Mouse (Mus musculus): Measurements from ENCODE around the gene Ppp4r4. TPM values are rescaled to one million over a fixed set of nuclear protein-coding genes. Genes with fewer than 3 reads are reported as not detected.
A peak's percentile ranks its signal among the peaks of the same experiment; 100 is the strongest.

The Ppp4r4 gene
- polyA plus RNA-seq, 1 experiment from 2014 or later, result 1.3 TPM

DNA sequence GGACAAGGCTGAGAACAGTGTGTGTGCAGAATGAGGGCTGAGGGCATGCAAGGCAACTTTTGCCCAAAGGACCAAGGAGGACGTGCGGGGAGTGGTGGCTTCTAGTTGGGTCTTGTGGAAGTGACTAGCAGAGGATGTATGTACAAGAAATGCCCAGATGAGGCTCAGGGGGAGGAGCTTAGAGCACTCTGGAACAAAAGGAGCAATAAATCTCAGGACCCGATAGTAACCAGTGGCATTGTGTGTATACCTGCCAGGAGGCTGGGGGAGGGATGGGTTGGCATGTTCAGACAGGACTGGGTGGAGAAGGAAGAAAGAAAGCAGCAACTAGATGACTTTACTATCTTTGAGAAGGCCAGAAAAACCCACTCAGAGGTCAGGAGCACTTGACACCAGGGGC lies 27.7 kb upstream of the Ppp4r4 start:
- H3K9ac ChIP-seq, result no peak overlapping the region
- H3K4me2 ChIP-seq (replicated peaks), result no peak overlapping the region
- WGBS, result 63% methylated on average over 3 of the region's 3 CpGs
- ATAC-seq, result peak; percentile 55; the same call in 1 of the 2 replicates
- no peak overlapping the region for H3K27ac ChIP-seq
- no peaks in the 10 kb centered on the region for H3K4me1 ChIP-seq (replicated peaks)
- H3K4me3 ChIP-seq (replicated peaks), result no peak overlapping the region
- no peaks in the 10 kb centered on the region for H3K36me3 ChIP-seq
- no peaks in the 10 kb centered on the region for H3K9me3 ChIP-seq
- no peaks in the 10 kb centered on the region for H3K27me3 ChIP-seq (replicated peaks)

DNA sequence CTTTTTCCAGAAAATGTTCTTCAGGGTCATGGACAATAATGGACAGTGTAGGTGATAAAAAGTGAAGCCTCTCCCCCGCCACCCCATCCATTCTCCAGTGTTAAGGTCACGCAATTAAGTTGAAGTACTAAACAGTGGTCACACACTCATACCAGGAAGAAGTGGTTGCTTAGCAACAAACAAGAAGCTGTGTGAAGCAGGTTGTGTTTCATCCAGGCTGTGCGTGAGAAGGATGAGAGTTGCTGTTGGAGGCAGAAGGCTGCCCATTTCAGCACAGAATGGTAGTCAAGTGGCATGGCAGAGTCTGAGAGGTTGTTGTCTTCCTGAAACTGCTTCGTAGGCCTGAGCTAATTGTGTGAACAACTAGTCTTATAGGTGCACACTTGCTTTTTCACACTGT lies 23.7 kb upstream of the Ppp4r4 start:
- 74% methylated on average over 4 of the region's 4 CpGs for WGBS
- Histone ChIP-seq H3K4me1 (replicated peaks) (no peaks in the 10 kb centered on the region), H3K9ac (no peak overlapping the region), H3K27ac (no peak overlapping the region), H3K9me3 (no peaks in the 10 kb centered on the region), H3K4me3 (replicated peaks) (no peak overlapping the region), H3K36me3 (no peaks in the 10 kb centered on the region), H3K4me2 (replicated peaks) (no peak overlapping the region), H3K27me3 (replicated peaks) (no peaks in the 10 kb centered on the region)
- ATAC-seq, result no peak

DNA sequence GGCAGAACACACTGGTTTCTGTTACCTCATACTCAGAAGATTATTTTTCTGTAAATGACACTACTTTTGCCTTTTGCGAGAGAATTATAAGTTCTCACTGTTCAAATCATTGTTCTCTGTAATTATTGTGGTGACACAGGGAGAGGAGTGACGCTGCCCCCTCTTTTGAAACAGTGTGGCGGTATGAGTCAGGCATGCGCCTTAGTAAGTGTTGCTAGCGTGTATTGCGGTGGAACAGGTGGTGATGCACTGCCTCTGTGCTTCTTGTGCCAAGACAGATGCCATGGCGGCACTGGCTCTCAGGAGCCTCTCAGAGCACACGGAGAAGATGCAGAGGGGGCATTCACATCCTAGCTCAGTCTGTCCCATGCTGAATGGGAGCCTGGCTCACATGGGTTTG lies 22.2 kb upstream of the Ppp4r4 start:
- Histone ChIP-seq H3K36me3 (no peaks in the 10 kb centered on the region), H3K9ac (no peak overlapping the region), H3K27ac (no peak overlapping the region), H3K4me2 (replicated peaks) (no peak overlapping the region), H3K9me3 (no peaks in the 10 kb centered on the region), H3K4me3 (replicated peaks) (no peak overlapping the region), H3K4me1 (replicated peaks) (no peaks in the 10 kb centered on the region), H3K27me3 (replicated peaks) (no peaks in the 10 kb centered on the region)
- WGBS, result 91% methylated on average over 8 of the region's 8 CpGs
- no peak for ATAC-seq

DNA sequence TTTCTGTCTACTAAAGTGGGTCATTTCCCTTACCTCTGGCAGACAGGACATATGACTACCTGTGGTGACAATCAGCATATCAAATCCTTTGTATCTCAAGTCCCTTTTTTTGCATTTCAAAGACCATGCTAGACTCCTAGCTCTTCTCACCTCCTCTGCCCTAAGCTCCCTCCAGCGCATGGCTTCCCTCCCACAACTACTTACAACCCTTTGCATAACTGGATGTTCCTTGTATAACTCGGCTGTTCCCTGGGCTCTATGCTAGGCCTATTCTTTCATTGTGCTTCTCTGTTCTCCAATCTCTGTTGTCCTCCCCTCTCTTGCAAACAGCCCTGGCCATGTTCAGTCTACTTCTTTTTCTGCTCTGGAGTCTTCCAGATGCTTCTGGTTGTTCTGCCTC lies 20.5 kb upstream of the Ppp4r4 start:
- no peak overlapping the region for H3K27ac ChIP-seq
- H3K27me3 ChIP-seq (replicated peaks), result no peaks in the 10 kb centered on the region
- no peaks in the 10 kb centered on the region for H3K36me3 ChIP-seq
- H3K9me3 ChIP-seq, result no peaks in the 10 kb centered on the region
- H3K4me3 ChIP-seq (replicated peaks), result no peak overlapping the region
- WGBS, result 46% methylated on average over 2 of the region's 2 CpGs
- H3K4me2 ChIP-seq (replicated peaks), result no peak overlapping the region
- no peak for ATAC-seq
- no peak overlapping the region for H3K9ac ChIP-seq
- no peaks in the 10 kb centered on the region for H3K4me1 ChIP-seq (replicated peaks)

DNA sequence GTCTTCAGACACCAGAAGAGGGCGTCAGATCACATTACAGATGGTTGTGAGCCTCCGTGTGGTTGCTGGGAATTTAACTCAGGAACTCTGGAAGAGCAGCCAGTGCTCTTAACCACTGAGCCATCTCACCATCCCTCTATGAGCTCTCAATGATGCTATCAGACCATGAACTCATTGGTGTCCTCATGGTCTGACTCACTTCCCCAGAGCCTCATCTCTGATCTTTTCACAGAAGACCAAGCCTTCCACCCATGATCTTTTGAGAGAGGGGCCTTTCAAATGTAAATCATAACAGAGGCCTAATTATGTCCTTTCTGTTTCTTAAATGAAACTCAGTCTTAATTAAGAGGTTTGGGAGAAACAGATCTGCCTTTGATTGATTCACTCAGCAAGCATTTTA lies 19.0 kb upstream of the Ppp4r4 start:
- Histone ChIP-seq H3K27me3 (replicated peaks) (no peaks in the 10 kb centered on the region), H3K27ac (no peak overlapping the region), H3K4me3 (replicated peaks) (no peak overlapping the region), H3K4me1 (replicated peaks) (no peaks in the 10 kb centered on the region), H3K36me3 (no peaks in the 10 kb centered on the region), H3K4me2 (replicated peaks) (no peak overlapping the region), H3K9ac (no peak overlapping the region), H3K9me3 (no peaks in the 10 kb centered on the region)
- 59% methylated on average over 2 of the region's 2 CpGs for WGBS
- no peak for ATAC-seq

DNA sequence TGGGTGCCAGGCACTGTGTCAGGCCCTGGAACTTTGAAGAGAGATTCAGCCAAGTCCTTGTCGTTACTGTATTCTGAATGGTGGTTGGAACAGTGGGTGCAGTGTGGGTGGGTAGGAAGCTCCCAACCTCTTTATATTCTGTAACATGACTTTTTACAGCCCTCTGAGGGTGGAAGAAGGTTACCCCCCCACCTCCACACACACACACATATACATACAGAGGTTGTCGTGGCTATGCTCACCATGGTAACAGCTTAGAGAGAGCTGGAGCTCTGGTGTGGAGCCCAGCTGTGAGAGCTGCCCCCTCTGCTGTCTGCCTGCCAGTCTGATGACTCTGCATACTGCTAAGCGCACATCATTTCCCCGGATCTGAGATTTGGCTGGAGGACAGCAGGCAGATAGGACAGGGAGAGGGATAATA lies 18.6 kb upstream of the Ppp4r4 start:
- H3K4me2 ChIP-seq (replicated peaks), result no peak overlapping the region
- ATAC-seq, result no peak; the same call in 1 of the 2 replicates
- 52% methylated on average over 4 of the region's 4 CpGs for WGBS
- no peaks in the 10 kb centered on the region for H3K27me3 ChIP-seq (replicated peaks)
- no peak overlapping the region for H3K9ac ChIP-seq
- no peaks in the 10 kb centered on the region for H3K36me3 ChIP-seq
- H3K27ac ChIP-seq, result no peak overlapping the region
- H3K4me1 ChIP-seq (replicated peaks), result no peaks in the 10 kb centered on the region
- no peak overlapping the region for H3K4me3 ChIP-seq (replicated peaks)
- no peaks in the 10 kb centered on the region for H3K9me3 ChIP-seq

DNA sequence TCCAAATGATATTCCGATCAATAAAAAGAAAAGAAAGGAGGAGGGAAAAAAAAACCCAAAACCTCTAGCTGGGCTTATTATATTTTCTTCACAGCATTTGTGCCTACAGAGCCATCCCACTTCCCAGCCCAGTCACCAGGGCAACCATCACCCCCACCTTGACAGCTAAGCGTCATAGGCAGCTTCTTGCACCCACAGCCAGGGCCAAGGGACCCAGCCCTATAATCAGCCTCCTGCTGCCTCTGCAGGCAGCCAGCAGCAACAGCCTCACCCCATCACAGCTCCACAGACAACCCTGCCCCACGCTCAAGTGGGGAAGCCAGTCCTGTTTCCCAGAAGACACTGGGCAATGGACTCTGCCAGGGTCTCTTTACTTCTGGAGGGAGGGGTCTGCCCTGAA lies 17.7 kb upstream of the Ppp4r4 start:
- WGBS, result 71% methylated on average over 3 of the region's 3 CpGs

DNA sequence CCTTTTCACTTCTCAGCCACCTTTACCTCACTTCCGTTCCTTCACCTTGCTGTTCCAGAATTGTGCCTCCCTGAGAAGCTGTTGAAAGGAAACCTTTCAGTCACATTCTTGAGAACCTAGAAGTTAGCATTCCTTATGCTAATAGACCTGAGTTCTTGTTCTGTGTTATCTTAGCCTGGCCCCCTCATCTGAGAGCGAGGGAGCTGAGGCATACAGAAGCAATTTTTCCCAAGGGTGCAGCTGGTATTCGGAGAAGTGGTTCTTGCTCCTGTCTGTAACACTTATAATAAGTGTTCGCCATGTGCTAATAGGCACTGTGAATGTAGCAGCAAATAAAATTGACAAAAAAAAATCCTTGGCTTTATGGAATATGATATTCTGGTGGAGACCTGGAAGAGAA lies 16.4 kb upstream of the Ppp4r4 start:
- Histone ChIP-seq H3K36me3 (no peaks in the 10 kb centered on the region), H3K27ac (no peak overlapping the region), H3K4me3 (replicated peaks) (no peak overlapping the region), H3K9me3 (no peaks in the 10 kb centered on the region), H3K9ac (no peak overlapping the region), H3K27me3 (replicated peaks) (no peaks in the 10 kb centered on the region), H3K4me2 (replicated peaks) (no peak overlapping the region), H3K4me1 (replicated peaks) (no peaks in the 10 kb centered on the region)
- 84% methylated on average over 4 of the region's 4 CpGs for WGBS
- ATAC-seq, result no peak

More for the DNA sequence above, 17.7 kb upstream of the Ppp4r4 start:
- no peak for ATAC-seq
- Histone ChIP-seq H3K4me2 (replicated peaks) (no peak overlapping the region), H3K9me3 (no peaks in the 10 kb centered on the region), H3K4me3 (replicated peaks) (no peak overlapping the region), H3K9ac (no peak overlapping the region), H3K36me3 (no peaks in the 10 kb centered on the region), H3K27ac (no peak overlapping the region), H3K4me1 (replicated peaks) (no peaks in the 10 kb centered on the region), H3K27me3 (replicated peaks) (no peaks in the 10 kb centered on the region)

DNA sequence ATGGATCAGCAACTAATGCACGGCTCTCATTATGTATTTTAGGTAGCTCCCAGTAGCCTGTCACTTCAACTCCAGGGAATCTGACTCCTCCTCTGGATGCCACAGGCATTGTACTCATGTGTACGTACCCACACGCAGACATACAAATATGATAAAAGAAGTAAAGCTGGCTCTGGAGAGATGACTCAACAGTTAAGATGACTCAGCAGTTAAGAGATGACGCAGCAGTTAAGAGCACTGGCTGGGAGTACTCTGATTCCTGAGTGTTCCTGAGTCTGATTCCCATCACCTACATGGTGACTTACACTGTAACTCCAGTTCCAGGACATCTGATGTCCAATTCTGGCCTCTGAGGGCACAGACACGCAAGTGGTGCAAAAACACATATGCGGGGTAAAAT lies 13.4 kb upstream of the Ppp4r4 start:
- no peak for ATAC-seq
- H3K4me2 ChIP-seq (replicated peaks), result no peak overlapping the region
- no peak overlapping the region for H3K9ac ChIP-seq
- H3K9me3 ChIP-seq, result no peaks in the 10 kb centered on the region
- H3K27ac ChIP-seq, result no peak overlapping the region
- WGBS, result 85% methylated on average over 6 of the region's 6 CpGs
- no peak overlapping the region for H3K4me3 ChIP-seq (replicated peaks)
- H3K36me3 ChIP-seq, result no peaks in the 10 kb centered on the region
- no peaks in the 10 kb centered on the region for H3K27me3 ChIP-seq (replicated peaks)
- H3K4me1 ChIP-seq (replicated peaks), result no peaks in the 10 kb centered on the region

DNA sequence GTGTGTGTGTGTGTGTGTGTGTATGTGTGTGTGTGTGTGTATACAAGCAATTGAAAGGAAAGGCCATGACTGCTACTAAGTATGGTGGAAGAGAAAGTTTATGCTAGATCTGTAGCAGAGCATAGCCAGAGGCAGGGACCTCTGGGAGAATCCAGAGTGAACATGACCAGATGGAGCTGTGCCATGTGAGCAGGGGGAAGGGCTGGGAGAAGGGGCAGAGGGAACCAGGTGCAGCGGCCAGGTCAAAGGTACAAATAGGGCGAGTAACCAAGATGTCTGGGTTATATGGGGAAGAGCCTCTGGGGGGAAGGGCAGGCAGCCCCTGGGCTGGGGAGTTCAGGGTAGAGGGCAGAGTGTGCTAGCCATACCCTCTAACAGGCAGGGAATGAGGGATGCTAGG lies 1.5 kb upstream of the Ppp4r4 start:
- no peak overlapping the region for H3K4me2 ChIP-seq (replicated peaks)
- H3K36me3 ChIP-seq, result no peaks in the 10 kb centered on the region
- H3K4me1 ChIP-seq (replicated peaks), result peaks cover 6% of the 10 kb centered on the region
- H3K9me3 ChIP-seq, result no peaks in the 10 kb centered on the region
- peaks cover 7% of the 10 kb centered on the region; the same call in 1 of the 2 replicates for H3K27me3 ChIP-seq (replicated peaks)
- H3K27ac ChIP-seq, result no peak overlapping the region
- no peak for ATAC-seq
- H3K4me3 ChIP-seq (replicated peaks), result no peak overlapping the region
- 82% methylated on average over 2 of the region's 2 CpGs for WGBS
- no peak overlapping the region for H3K9ac ChIP-seq

DNA sequence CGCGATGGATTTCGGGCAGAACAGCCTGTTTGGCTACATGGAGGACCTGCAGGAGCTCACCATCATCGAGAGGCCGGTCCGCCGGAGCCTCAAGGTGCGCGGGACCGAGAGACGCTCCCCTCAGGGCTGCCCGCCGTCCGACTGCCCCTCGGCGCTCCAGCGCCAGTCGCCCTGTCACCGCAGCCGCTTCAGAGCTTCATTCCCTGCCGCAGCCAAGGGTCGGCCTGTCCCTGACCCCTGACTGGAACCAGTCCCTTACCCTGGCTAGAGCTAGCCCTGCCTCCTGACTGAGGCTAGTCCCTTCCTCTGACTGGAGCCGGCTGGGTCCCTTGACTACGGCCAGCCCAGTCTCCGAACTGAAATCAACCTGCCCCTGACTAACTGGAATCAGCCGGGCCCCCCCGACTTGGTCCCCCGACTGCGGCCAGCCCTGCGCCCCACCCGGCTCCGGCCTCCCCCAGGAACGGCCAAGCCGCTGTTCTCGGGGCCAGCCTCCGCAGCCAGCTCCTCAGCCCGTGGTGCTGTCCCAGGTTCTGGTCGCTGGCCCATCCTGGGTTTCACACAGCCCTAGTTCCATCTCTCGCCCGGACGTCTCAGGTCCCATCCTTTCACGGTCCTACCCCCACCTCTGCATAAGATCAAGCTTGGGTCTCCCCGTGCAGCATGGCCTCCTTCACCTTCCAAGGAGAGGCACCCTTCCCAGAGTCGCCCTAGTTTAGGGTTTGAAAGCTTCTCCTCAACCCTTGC lies 739 bp downstream of the Ppp4r4 start:
- Histone ChIP-seq H3K4me3 (replicated peaks) (peak overlapping the region; percentile 56), H3K27me3 (replicated peaks) (peaks cover 7% of the 10 kb centered on the region; the same call in 1 of the 2 replicates), H3K36me3 (no peaks in the 10 kb centered on the region), H3K9me3 (no peaks in the 10 kb centered on the region), H3K4me1 (replicated peaks) (peaks cover 6% of the 10 kb centered on the region), H3K4me2 (replicated peaks) (peak overlapping the region; percentile 96), H3K27ac (no peak overlapping the region), H3K9ac (peak overlapping the region; percentile 70)
- WGBS, result 1% methylated on average over 44 of the region's 44 CpGs
- ATAC-seq, result peak; percentile 64

DNA sequence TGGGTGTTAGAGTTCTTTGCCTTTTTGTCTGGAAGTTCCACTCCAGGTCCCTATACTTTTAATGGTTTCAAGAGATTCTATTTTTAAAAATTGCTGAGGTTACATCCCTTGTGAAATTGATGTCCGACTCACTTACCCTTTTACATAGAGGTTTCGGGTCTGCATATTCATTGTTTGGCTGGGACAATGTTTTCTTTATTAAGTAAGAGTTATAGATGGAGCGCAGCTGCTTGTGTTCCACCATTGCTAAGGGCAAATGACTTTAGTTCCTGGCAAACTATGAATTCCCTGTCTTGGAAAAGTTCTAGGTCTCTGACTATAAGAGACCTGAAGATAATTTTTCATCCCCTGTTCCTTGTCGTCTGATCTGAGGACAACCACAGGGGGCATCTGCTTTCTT lies 8.3 kb downstream of the Ppp4r4 start:
- Histone ChIP-seq H3K4me3 (replicated peaks) (no peak overlapping the region), H3K4me1 (replicated peaks) (no peaks in the 10 kb centered on the region), H3K4me2 (replicated peaks) (no peak overlapping the region), H3K27me3 (replicated peaks) (no peaks in the 10 kb centered on the region), H3K36me3 (no peaks in the 10 kb centered on the region), H3K9ac (no peak overlapping the region), H3K9me3 (no peaks in the 10 kb centered on the region), H3K27ac (no peak overlapping the region)
- 68% methylated on average over 4 of the region's 4 CpGs for WGBS
- no peak for ATAC-seq

DNA sequence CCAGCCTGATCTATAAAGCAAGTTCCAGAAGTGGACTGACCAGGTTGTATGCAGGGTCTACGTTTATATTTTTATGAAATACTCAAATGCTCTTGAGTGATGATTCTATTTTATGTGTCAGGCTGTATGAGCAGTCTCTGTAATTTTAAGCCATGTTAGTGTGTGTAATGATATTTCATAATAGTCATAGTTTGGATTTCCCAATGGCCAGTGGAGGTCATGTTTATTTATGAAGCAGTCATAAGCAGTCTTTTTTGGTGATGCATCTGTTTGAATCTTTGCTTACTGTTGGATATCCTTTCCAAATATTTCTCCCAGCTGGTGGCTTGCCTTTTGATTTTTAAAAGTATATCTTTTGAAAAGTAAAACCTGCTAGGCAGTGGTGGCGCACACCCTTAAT lies 11.3 kb downstream of the Ppp4r4 start:
- 81% methylated on average over 2 of the region's 2 CpGs for WGBS
- H3K27me3 ChIP-seq (replicated peaks), result no peaks in the 10 kb centered on the region
- ATAC-seq, result no peak

More for the DNA sequence above, 11.3 kb downstream of the Ppp4r4 start:
- Histone ChIP-seq H3K4me2 (replicated peaks) (no peak overlapping the region), H3K27ac (no peak overlapping the region), H3K4me1 (replicated peaks) (no peaks in the 10 kb centered on the region), H3K9me3 (no peaks in the 10 kb centered on the region), H3K4me3 (replicated peaks) (no peak overlapping the region), H3K36me3 (no peaks in the 10 kb centered on the region), H3K9ac (no peak overlapping the region)
